Mouse (Mus musculus) embryonic fibroblast, embryonic 13.5 days (primary cell): ENCODE results near the gene Cacnb1.

Experiments used
- CTCF ChIP-seq: IDR thresholded peaks from 2 replicates; pipeline ENCODE4 v1.5.1; 2011; ENCODE audit warnings: mild to moderate bottlenecking, control low read depth, low read length, moderate library complexity, borderline replicate concordance; ENCODE audit not compliant: insufficient read depth
- POLR2A ChIP-seq: IDR thresholded peaks from 2 replicates; pipeline ENCODE4 v1.6.1; 2011; ENCODE audit warnings: low read depth, mild to moderate bottlenecking, control low read depth, low read length, moderate library complexity

DNA sequence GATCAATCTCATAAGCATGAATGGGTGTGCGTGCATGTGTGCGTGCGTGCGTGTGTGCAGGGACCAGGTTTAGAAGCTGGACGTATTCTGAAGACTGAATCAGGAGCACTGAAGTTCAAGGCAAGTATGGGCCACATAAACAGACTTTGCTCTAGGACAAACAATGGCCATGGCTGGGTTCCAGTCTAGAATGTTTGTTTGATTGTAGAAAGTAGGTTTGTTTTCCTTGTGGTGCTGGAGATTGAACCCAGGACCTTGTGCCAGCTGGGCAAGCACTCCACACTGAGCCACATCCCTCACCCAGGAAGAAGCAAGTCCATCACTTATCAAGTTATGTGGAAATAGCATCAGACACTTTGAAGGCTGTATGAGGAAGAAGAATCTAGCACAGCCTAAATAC is 6.7 kb downstream of the Cacnb1 start:
- TF ChIP-seq CTCF, result no peak
- no peak for TF ChIP-seq POLR2A
